Mouse (Mus musculus) gastrocnemius, adult 8-10 months (tissue): ENCODE data around the gene Tchp. TPM values are rescaled to one million over a fixed set of nuclear protein-coding genes. Genes with fewer than 3 reads are reported as not detected.

ENCODE experiments used
- DNase-seq, 2 experiments: peaks; one replicate each; pipeline ENCODE4 v3.0.0; 2022; ENCODE audit warnings: low spot score in 2 of 2
- total RNA-seq, 4 experiments: library from RNA; stranded (reverse); gene quantifications; 2 replicates each; pipeline ENCODE4 v1.2.4; 2022

Gene Tchp
- total RNA-seq, 4 experiments from 2014 or later = 3.1 to 3.9 (median 3.4) TPM

- peak; percentile 28 to 43 for DNase-seq
These were observed 31.2 kb downstream of the Tchp start for GRCm38 (mm10) chr5:114738707-114739241.

GRCm38 (mm10) chr5:114740595-114740994 is 33.0 kb downstream of the Tchp start:
- DNase-seq = peak; percentile 39 to 53

- no peak for DNase-seq
These were observed 35.0 kb downstream of the Tchp start for GRCm38 (mm10) chr5:114742572-114742971.

- DNase-seq = no peak
These were observed 35.6 kb downstream of the Tchp start for GRCm38 (mm10) chr5:114742998-114743696.

GRCm38 (mm10) chr5:114743697-114744090 is 36.1 kb downstream of the Tchp start:
- DNase-seq = no peak

GRCm38 (mm10) chr5:114745581-114745980 is 38.0 kb downstream of the Tchp start:
- no peak for DNase-seq

GRCm38 (mm10) chr5:114746886-114747285 is 39.3 kb downstream of the Tchp start:
- DNase-seq = no peak

GRCm38 (mm10) chr5:114747521-114747920 is 40.0 kb downstream of the Tchp start:
- no peak for DNase-seq

GRCm38 (mm10) chr5:114750325-114750724 is 42.8 kb downstream of the Tchp start:
- no peak for DNase-seq

GRCm38 (mm10) chr5:114752397-114752796 is 44.8 kb downstream of the Tchp start:
- DNase-seq = no peak

- DNase-seq = no peak
These were observed 45.8 kb downstream of the Tchp start for GRCm38 (mm10) chr5:114753384-114753783.

- no peak for DNase-seq
These were observed 52.1 kb downstream of the Tchp start for GRCm38 (mm10) chr5:114759536-114760090.

- no peak for DNase-seq
These were observed 54.4 kb downstream of the Tchp start for GRCm38 (mm10) chr5:114761980-114762379.

- DNase-seq = no peak
These were observed 57.5 kb downstream of the Tchp start for GRCm38 (mm10) chr5:114764812-114765735.

GRCm38 (mm10) chr5:114766686-114767085 is 59.1 kb downstream of the Tchp start:
- no peak for DNase-seq

GRCm38 (mm10) chr5:114767185-114767584 is 59.6 kb downstream of the Tchp start:
- DNase-seq = no peak

- no peak for DNase-seq
These were observed 62.2 kb downstream of the Tchp start for GRCm38 (mm10) chr5:114769786-114770185.

- no peak for DNase-seq
These were observed 64.2 kb downstream of the Tchp start for GRCm38 (mm10) chr5:114771796-114772195.
